Mouse (Mus musculus): ENCODE measurements at regions not wholly inside any gene's neighbourhood (a gene's known extent, or its start where the extent isn't known, plus 50 kb on each side); places are given as distances from the start of the nearest gene placed in this dataset.

DNA sequence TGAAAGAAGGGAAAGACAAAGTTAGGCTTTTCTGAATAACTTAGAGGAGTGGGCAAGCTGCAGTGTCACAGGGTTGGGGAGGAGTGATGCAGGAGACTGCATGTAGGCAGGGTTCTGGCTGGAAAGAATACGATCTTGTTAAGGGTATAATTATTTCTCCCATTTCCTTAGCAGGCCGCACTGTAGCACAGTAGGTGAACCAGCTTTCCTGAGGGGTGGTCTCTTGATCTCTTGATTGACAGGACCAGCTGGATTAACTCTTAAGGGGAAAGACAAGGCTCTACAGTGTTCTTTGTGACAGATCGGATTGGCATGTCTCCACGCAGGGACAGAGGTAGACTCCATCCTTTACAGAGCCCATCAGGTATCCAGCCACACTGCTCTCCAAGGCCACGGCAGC, 54.5 kb upstream of the Meis1 start:
- TF ChIP-seq POLR2A (IDR thresholded peaks at IDR 0.05; ENCODE audit: borderline replicate concordance, low read depth, low read length) (no peak), CTCF (IDR thresholded peaks at IDR 0.05; ENCODE audit: low read depth, low read length) (no peak)

Measured in bone marrow macrophage, adult 2 months (primary cell).